Mouse (Mus musculus): ENCODE measurements at regions not wholly inside any gene's neighbourhood (a gene's known extent, or its start where the extent isn't known, plus 50 kb on each side); places are given as distances from the start of the nearest gene placed in this dataset.

DNA sequence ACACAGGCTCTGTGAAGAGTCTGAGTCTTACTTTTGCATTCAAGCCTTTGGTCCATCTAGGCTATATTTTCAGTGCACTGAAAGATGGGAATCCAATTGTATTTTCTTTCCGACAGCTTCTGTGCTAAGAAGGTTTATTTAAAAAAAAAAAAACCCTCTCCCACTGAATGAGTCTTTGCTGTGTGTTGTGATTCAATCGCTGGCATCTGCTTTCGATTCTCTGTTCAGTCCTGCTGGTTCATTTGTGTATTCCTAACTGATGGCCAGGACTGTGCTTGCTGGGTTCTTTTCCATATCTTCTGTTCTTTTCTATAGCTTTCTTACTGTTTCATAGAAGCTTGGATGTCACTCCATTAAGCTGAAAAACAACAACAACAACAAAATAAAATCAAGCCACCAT is 132.9 kb downstream of the Tex36 start:
- TF ChIP-seq GATA1 (IDR thresholded peaks at IDR 0.05; ENCODE audit: low read depth, low read length) (no peak), SMC3 (IDR thresholded peaks at IDR 0.05; ENCODE audit: low read depth, low read length) (no peak), TCF12 (IDR thresholded peaks at IDR 0.05; ENCODE audit: low read depth, low read length) (no peak), MYB (IDR thresholded peaks at IDR 0.05; ENCODE audit: low read depth, low read length) (no peak), ZMIZ1 (IDR thresholded peaks at IDR 0.05; ENCODE audit: low read depth, low read length) (no peak), CHD2 (IDR thresholded peaks at IDR 0.05; ENCODE audit: low read length) (no peak), NELFE (IDR thresholded peaks at IDR 0.05; ENCODE audit: low read depth, low read length) (no peak), MEF2A (IDR thresholded peaks at IDR 0.05; ENCODE audit: extremely low read depth, insufficient replicate concordance, low read depth, low read length, poor library complexity, severe bottlenecking) (no peak), SIN3A (IDR thresholded peaks at IDR 0.05; ENCODE audit: low read length) (no peak), HCFC1 (IDR thresholded peaks at IDR 0.05; ENCODE audit: low read depth, low read length) (no peak), CTCF (IDR thresholded peaks at IDR 0.05 in 2 of 3, conservative IDR thresholded peaks at IDR 0.05 in 1 of 3; ENCODE audit: control insufficient read depth in 1 of 3, insufficient read depth in 1 of 3, low read depth in 2 of 3, low read length in 3 of 3, poor library complexity in 1 of 3, severe bottlenecking in 1 of 3) (no peak), ELF1 (IDR thresholded peaks at IDR 0.05; ENCODE audit: low read depth, low read length) (no peak), TAL1 (IDR thresholded peaks at IDR 0.05; ENCODE audit: low read length) (no peak), NRF1 (IDR thresholded peaks at IDR 0.05; ENCODE audit: insufficient read depth, low read depth, low read length, poor library complexity, severe bottlenecking) (no peak)
- Histone ChIP-seq H3K4me1 (ENCODE audit: control insufficient read depth in 1 of 2, insufficient read depth in 2 of 2, low read length in 2 of 2) (no peaks in the 10 kb centered on the region), H3K9me3 (replicated peaks; ENCODE audit: insufficient read depth, low read length) (no peaks in the 10 kb centered on the region), H3K4me3 (ENCODE audit: control insufficient read depth in 1 of 2, insufficient read depth in 1 of 2, low read depth in 2 of 2, low read length in 2 of 2) (no peak overlapping the region), H3K79me2 (ENCODE audit: control insufficient read depth, insufficient read depth, low read length, poor library complexity) (no peaks in the 10 kb centered on the region), H3K27me3 (ENCODE audit: control insufficient read depth in 1 of 2, insufficient read depth in 2 of 2, low read length in 2 of 2) (no peaks in the 10 kb centered on the region), H3K27ac (ENCODE audit: control insufficient read depth, low read depth, low read length) (no peak overlapping the region), H3K36me3 (ENCODE audit: control insufficient read depth in 1 of 2, insufficient read depth in 2 of 2, low read length in 2 of 2) (no peaks in the 10 kb centered on the region), H3K9ac (ENCODE audit: control insufficient read depth, low read depth, low read length, poor library complexity, severe bottlenecking) (no peak overlapping the region)
- DNase-seq (ENCODE audit: low read depth, low spot score): no peak

DNA sequence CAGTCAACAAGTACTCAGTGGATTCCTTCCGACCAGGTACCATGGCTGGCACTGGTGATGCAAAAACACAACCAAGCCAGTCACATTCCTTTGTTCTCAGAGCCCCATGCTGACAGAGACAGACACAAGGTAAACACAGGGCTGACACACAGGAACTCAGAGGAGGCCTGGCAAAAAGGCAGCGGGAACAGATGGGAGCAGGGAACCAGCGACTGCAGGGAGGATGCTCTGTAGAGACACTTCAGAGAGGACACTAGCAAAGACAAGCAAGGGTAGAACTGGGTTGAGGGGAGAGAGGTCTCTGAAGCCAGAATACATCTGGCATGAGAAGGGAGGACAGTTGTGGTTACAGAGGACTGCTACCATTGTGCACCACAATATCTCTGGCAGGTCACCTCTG is 133.6 kb downstream of the Tex36 start:
- Histone ChIP-seq H3K4me1 (ENCODE audit: control insufficient read depth in 1 of 2, insufficient read depth in 2 of 2, low read length in 2 of 2) (no peaks in the 10 kb centered on the region), H3K27ac (ENCODE audit: control insufficient read depth, low read depth, low read length) (no peak overlapping the region), H3K9me3 (replicated peaks; ENCODE audit: insufficient read depth, low read length) (no peaks in the 10 kb centered on the region), H3K27me3 (ENCODE audit: control insufficient read depth in 1 of 2, insufficient read depth in 2 of 2, low read length in 2 of 2) (no peaks in the 10 kb centered on the region), H3K4me3 (ENCODE audit: control insufficient read depth in 1 of 2, insufficient read depth in 1 of 2, low read depth in 2 of 2, low read length in 2 of 2) (no peak overlapping the region), H3K79me2 (ENCODE audit: control insufficient read depth, insufficient read depth, low read length, poor library complexity) (no peaks in the 10 kb centered on the region), H3K36me3 (ENCODE audit: control insufficient read depth in 1 of 2, insufficient read depth in 2 of 2, low read length in 2 of 2) (no peaks in the 10 kb centered on the region), H3K9ac (ENCODE audit: control insufficient read depth, low read depth, low read length, poor library complexity, severe bottlenecking) (no peak overlapping the region)
- TF ChIP-seq MAX (IDR thresholded peaks at IDR 0.05; ENCODE audit: low read length): no peak
- no peak for TF ChIP-seq SMC3 (IDR thresholded peaks at IDR 0.05; ENCODE audit: low read depth, low read length)
- TF ChIP-seq MAZ (IDR thresholded peaks at IDR 0.05; ENCODE audit: low read depth, low read length): no peak
- no peak for TF ChIP-seq BHLHE40 (IDR thresholded peaks at IDR 0.05; ENCODE audit: borderline replicate concordance, low read depth, low read length)
- no peak for TF ChIP-seq MEF2A (IDR thresholded peaks at IDR 0.05; ENCODE audit: extremely low read depth, insufficient replicate concordance, low read depth, low read length, poor library complexity, severe bottlenecking)
- no peak for DNase-seq (ENCODE audit: low read depth, low spot score)
